Mouse (Mus musculus): ENCODE results near the gene Lmtk3.

Gene Lmtk3

DNA sequence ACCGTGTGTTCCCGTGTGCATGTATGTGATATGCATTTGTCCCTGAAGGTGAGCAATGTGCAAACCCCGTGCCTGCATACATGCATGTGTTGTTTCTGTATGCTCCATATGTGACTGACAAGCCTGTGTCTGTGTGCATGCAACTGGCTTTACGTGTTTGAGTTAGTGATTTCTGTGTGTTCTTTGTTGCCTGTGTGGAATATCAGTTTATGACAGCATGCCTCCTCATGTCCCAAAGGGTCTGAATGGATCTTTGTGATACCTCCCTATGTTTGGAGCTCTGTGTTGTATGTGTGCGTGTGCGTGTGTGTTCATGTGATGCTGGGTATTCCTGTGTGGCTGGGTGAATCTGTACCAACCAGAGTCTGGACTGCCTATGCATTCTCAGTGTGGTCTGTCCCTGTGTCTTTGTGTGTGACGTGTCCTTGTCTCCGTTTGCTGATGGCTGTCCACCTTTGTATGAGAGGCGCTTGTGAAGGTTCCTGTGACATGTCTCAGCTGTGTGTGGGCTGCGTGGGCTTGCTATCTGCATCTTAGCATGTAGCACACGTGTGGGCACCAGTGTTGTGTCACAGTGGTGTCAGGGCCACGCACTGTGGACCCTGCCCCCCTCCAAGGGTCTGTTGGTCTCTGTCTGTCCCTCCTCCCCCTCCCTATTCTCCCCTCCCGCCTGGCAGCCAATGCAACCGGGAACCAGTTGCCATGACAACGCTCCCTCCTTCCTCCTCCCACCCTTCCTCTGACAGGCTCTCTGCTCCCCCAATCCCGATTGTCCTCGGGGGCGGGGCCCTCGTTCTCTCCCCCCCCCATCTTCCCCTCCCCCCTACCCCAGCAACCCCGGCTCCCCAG lies 1.2 kb downstream of the Lmtk3 start, which contains the start of gene Sult2b1:
TSS of gene Sult2b1 (minus strand) at position 146 of the 849 bp plus-strand sequence.
- no peak for DNase-seq (ENCODE audit: low spot score)

DNA sequence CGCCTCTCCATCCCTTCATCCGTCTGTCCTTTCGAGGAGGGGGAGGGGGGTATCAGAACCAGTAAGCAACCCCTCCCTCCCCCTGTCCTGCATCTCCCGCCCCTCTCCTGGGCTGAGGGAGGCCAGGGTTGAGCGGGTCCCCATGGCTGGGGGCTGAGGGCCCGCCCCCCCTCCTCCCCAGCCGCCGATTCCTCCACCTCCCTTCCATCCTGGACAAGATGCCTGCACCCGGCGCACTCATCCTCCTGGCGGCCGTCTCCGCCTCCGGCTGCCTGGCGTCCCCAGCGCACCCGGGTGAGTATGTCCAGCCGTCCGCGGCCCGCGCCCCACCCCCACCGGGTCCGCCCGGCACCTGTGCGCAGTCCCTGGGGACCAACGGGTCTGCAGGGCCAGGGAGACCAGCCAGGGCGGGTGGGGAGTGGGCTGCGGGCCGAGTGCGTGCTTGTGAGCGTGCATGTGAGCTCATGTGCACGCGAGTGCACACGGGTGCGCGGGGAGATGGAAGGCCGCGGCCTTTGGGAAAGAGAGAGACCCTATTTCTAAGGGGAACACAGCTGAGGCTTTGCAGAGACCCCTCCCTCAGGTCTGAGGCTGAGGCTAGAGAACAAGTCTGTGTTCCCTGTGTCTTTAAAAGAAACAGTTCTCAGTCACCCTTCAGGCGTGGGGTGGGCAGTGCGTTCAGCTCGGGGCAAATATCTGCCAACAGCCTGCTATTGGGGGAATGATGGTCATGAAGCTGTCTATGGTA lies 2.0 kb downstream of the Lmtk3 start:
- no peak for DNase-seq (ENCODE audit: low spot score)

DNA sequence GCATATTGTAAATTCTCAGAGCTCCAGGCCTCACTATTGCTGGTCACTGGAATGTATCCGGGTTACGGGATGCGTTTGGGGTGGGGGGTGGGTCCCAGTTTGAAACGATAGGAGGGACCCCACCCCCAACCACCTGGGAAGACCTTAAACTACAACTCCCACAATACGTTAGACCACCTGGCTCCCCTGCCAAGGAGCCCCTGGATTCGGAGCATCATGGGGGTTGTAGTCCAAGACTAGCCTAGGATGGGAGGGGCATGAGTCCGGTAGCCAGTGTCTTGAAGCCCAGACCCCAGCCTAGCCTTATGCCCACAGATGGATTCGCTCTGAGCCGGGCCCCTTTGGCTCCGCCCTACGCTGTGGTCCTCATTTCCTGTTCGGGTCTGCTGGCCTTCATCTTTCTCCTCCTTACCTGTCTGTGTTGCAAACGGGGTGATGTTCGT lies 2.6 kb downstream of the Lmtk3 start:
- DNase-seq (ENCODE audit: low spot score): no peak

DNA sequence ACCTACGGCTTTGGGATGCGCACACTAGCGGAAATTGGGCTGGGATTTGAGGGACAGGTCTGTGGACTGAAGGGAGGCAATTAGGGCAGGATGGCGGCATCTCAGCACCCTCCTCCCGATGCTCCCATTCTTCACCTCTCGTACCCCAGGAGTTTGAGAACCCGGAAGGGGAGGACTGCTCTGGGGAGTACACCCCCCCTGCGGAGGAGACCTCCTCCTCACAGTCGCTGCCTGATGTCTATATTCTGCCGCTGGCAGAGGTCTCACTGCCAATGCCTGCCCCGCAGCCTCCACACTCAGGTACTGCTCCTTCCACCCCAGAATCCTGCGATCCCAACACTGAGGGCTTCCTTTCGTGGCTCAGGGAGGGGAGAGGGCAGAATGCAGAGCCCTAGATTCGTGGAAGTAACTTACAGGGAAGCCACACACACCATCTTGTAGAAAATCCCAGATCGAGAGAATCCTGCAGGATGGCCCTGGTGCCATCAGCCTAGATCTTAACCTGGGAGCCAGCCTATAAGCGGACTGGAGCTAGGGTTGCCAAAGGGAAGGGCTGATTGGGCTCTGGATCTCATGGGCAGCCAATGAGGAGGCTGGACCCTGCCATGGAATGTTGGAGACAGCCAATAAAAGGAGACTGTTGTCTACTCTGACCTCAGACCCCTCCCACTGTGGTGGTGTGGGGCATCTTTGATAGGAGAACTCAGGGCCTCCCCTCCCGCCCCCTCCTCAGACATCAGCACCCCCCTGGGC lies 3.3 kb downstream of the Lmtk3 start:
- DNase-seq (ENCODE audit: low spot score): no peak

DNA sequence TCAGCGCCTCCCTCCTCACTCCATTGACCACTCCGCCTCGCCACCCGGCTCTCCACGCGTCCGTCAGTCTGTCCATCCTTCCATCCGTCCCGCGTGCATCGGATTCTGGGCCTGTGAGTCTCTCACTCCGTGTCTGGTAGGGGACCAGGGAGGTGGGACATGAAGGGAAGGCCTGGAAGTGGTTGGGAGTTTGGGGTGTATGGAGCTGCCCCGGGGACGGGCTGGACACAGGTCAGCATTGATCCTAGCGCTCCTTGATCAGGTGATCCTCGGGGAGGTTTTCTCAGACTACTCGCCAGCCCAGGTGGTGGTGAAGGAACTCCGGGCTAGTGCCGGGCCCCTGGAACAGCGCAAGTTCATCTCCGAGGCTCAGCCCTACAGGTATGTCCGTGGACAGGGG lies 4.1 kb downstream of the Lmtk3 start:
- no peak for DNase-seq (ENCODE audit: low spot score)

DNA sequence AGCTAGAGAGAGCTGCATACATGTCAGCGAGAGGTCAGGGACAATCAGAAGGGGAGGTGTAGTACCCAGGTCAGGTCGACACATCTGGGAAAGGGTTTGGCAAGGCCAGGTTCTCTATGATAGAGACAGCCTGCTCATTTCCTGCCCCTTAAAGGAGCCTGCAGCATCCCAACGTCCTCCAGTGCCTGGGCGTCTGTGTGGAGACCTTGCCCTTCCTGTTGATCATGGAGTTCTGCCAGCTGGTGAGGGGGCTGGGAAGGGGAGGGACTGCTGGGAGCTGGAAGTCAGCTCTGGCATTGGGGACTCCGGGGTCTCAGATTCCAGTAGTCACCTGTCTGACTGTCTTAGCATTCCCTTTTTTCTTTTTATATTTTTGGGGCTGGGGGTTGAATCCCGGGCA lies 7.2 kb downstream of the Lmtk3 start:
- no peak for DNase-seq (ENCODE audit: low spot score)

DNA sequence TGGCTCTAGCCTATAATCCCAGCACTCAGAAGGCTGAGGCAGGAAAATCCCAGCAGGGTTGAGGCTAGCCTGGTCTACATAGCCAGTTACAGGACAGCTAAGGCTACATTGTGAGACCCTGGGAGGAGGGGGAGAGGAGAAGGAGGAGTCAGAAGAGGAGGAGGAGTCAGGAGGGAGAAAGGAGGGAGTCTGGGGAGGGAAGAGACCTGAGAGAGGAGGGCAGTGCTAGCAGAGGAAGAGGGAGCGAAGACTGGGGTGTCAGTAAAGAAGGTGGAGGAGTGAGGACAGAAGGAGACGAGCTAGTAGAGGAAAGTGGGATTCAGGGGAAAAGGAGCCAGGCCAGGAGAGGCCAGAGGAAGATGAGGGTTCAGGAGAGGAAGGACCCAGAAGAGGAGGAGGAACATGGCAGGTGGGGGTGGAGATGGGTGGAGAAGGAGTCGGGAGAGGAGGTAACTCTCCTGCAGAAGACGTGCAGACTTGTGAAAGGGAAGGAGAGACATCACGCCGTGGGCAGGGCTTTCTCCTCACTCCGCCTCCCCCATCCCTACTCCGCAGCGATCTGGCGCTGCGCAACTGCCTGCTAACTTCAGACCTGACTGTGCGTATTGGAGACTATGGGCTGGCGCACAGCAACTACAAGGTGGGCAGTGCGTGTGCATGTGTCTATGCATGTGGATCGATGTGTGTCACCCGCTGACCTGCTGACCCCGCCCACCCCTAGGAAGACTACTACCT lies 8.4 kb downstream of the Lmtk3 start:
- no peak for DNase-seq (ENCODE audit: low spot score)

DNA sequence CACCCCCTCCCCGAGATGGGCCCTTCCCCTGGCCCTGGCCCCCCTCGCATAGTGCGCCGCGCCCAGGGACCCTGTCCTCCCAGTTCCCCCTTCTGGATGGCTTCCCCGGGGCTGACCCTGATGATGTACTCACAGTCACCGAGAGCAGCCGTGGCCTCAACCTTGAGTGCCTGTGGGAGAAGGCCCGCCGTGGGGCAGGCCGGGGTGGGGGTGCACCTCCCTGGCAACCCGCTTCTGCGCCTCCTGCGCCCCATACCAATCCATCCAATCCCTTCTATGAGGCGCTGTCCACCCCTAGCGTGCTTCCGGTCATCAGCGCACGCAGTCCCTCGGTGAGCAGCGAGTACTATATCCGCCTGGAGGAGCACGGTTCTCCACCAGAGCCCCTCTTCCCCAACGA lies 9.7 kb downstream of the Lmtk3 start:
- no peak for DNase-seq (ENCODE audit: low spot score)

DNA sequence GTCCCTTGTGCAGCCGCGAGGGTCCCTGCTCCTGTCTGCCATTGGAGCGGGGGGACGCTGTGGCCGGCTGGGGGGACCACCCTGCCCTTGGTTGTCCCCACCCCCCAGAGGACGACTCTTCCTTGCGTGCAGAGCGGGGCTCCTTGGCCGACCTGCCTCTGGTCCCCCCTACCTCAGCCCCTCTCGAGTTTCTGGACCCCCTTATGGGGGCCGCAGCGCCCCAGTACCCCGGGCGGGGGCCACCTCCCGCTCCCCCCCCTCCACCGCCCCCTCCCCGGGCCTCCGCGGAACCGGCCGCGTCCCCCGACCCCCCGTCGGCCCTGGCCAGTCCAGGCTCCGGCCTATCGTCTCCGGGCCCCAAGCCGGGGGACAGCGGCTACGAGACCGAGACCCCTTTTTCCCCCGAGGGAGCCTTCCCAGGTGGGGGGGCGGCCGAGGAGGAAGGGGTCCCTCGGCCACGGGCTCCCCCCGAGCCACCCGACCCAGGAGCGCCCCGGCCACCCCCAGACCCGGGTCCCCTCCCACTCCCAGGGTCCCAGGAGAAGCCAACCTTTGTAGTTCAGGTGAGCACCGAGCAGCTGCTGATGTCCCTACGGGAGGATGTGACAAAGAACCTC lies 10.5 kb downstream of the Lmtk3 start:
- DNase-seq (ENCODE audit: low spot score): no peak

DNA sequence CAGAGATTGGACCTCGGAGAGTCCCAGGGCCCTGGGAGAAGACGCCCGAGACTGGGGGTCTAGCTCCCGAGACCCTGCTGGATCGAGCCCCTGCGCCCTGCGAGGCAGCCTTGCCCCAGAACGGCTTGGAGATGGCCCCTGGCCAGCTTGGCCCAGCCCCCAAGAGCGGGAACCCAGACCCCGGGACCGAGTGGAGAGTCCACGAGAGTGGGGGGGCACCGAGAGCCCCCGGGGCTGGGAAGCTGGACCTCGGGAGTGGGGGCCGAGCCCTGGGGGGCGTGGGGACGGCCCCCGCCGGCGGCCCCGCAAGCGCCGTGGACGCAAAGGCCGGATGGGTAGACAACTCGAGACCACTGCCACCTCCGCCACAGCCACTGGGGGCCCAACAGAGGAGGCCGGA lies 11.4 kb downstream of the Lmtk3 start:
- no peak for DNase-seq (ENCODE audit: low spot score)

DNA sequence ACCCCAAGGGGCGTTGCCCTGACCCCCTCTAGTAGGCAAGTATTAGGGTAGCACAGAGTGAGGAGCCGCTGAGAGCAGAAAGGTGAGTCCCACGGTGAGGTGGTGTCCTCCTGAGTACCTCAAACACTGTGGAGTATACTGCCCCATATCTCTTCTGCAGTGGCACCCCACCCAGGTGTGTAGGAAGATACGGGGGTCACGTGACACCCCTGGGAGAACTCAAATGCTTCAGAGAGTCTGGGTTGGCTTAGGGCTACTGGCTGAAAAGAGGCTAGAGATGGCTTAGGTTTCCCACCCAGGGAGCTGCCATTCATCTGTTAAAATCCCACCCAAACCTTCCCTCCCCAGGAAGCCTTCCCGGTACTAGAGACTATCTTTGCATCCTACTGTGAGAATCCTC lies 13.4 kb downstream of the Lmtk3 start:
- DNase-seq (ENCODE audit: low spot score): peak; percentile 79

DNA sequence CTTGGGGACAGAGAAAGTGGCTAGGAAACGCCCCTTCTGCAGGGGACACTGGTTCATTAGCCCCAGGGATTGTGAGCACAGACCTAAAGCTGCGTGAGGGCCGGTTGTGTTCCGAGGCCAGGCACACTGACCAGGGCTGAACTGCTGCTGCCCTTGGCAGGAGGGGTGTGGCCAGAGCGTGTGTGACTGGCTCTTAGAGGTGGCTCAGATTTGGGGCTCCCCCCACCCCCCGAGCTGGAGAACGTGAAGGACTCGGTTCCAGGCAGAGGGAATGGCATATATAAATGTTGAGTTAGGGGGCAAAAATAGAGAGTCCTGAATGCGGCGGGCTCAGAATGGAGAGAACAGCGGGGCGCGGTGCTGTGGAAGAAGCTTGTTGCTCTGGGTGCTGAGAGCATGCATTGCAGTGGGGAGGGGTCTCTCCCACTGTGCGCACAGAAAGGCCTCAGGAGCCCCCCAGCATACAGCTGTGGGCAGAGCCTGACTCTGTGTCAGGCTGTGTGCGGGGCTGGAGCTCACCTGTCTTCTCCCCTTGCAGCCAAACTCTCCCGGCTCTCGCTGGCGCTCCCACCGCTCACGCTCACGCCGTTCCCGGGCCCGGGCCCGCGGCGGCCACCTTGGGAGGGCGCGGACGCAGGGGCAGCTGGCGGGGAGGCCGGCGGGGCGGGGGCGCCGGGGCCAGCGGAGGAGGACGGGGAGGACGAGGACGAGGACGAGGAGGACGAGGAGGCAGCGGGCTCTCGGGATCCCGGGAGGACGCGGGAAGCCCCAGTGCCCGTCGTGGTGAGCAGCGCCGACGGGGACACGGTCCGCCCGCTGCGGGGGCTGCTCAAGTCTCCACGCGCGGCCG lies 14.3 kb downstream of the Lmtk3 start:
- DNase-seq (ENCODE audit: low spot score): no peak

DNA sequence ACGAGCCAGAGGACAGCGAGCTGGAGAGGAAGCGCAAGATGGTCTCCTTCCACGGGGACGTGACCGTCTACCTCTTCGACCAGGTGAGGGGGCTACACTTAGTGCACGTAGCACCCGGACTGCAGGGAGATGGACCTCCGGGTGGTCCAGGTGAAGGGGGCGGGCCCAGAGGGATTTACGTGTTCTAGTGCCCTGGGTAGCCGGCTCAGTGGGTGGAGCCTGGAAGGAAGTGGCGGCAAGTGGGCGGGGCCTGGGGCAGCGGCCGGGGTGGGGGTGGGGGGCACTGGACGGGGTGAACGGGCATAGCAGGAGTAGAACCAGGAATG lies 14.9 kb downstream of the Lmtk3 start:
- no peak for DNase-seq (ENCODE audit: low spot score)

DNA sequence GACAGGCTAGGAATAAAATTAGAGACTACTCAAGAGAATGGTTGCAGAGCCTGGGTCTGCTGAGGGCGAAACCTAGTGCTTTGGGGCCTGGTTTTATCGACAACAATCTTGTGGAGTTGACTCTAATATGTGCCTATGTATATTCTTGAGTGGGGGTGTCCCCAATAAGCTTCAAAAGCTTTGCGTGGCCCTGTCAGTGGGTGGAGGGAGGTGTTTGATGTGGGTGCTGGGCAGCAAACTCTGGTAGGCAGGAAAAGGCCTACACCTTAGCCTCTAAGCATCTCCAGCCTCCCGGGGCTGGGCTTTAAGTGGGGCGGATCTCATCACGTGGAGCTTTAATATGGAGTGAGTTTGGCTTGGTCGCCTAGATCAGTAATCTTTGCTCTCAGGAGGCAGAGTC lies 15.4 kb downstream of the Lmtk3 start:
- DNase-seq (ENCODE audit: low spot score): no peak

DNA sequence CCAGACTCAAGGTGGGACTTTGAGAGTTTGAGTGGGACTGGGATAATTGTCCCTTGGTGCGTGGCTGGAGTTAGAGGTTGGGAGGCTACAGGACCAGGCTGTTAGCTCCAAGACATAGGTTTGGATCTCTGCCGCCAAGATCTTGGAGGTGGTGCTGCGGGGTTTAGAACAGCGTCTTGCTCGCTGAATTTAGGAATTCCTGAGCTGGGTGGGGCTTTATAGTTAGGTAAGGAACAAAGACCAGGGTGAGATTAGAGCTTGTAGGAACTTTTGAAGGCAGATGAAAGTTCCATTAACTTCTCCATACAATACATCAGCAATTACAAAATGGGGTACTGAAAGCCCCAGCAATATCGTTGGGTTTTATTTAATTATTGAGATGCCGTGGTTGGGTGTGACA lies 16.5 kb downstream of the Lmtk3 start:
- no peak for DNase-seq (ENCODE audit: low spot score)

DNA sequence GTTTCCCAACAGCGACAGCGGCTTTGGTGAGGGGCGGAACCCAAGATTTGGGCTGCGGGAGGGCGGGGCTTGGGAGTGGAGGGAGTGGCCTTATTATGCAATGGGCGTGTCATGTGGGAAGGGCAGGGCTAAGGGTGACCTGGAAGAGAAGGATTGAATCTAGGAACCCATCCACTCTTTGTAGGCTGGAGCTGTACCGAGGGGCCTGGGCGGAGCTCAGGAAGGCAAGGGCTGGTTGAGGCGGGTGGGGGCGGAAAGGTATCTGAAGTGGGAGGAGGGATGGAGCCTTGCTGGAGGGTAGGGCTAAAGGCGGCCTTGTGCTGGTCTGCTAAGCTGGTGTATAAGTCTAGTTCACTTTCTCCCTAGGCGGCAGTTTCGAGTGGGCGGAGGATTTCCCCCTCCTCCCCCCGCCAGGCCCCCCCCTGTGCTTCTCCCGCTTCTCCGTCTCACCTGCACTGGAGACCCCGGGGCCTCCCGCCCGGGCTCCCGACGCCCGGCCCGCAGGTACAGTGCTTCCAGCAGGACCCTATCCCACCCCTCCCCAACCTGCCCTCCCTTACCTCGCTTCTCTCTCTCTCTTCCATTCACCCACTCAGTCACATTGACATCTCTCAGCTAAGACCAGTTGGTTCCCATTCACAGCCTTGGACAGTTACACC lies 17.1 kb downstream of the Lmtk3 start:
- peak; percentile 75 for DNase-seq (ENCODE audit: low spot score)

DNA sequence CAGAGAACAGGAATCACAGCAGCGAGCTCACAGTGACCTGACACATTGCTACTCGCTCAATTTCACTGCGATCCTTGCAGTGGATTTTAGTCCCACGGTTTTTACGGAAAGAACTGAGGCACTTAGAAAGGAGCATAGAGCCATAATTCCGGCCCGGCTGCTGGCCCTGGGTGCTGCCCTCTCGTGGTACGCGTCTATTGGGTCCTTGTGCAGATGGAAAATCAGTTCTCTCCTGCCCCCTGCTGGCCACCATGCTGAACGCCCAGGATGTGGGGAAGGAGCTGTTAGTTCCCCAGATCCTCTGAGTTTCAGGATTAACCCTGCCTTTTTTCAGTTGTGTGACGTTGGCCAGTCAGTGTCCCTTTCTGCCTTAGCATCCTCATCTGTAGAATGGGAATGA lies 17.8 kb downstream of the Lmtk3 start:
- peak; percentile 90 for DNase-seq (ENCODE audit: low spot score)

DNA sequence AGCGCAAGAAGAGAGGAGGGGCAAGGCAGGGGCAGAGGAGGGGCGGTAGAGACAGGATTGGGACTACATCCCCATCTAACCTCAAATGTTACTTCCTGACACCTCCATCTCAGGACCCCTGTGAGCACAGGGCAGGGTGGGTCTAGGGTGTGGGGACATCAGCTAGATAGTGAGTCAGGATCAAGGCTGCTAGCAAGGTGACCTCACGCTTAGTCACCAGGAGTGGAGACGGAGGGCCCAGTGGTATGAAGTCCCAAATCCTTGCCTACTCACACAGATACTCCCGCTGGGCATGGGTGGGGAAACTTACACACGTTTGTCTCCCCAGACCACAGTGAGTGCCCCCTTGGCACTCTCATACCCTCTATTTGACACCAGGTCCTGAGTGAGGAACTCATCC lies 19.0 kb downstream of the Lmtk3 start:
- DNase-seq (ENCODE audit: low spot score): no peak

DNA sequence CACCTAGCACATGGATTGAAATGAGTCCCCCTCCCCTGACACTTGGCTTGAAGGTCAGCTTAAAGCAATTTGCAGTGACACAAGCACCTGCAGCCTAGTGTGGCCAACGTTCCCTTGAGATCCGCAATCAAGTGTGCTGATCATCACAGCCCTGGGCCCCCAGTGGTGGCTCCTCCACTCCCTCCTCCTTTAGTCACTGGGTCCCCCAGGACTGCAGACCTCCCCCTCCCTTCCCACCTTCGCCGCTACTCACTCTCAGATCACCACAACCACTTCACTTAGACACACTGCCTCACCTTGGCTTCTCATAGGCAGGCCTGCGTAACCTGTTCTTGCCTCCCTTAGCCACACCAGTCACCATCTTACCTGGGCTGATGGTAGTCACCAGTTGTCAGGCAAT lies 22.4 kb downstream of the Lmtk3 start:
- no peak for DNase-seq (ENCODE audit: low spot score)

DNA sequence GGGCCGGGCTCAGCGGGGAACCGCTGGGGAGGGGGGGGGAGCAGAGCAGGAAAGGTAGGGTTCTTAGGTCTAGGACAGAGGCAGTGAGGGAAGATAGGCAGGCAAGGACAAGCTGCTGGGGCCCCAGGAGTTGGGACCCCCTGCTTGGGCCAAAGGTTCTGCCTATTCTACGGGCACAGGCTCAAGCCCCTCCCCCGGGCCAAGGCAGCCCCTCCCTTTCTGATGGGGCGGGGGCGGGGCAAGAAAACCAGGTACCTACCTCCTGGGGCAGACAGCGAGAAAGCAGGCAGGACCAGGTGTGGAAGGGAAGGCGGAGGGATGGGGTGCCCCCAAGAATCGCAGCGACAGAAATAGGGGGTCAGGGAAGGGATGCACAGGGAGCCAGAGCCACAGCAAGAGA lies 24.9 kb downstream of the Lmtk3 start:
- DNase-seq (ENCODE audit: low spot score): no peak
